Mouse (Mus musculus): ENCODE measurements at regions not wholly inside any gene's neighbourhood (a gene's known extent, or its start where the extent isn't known, plus 50 kb on each side); places are given as distances from the start of the nearest gene placed in this dataset.

DNA sequence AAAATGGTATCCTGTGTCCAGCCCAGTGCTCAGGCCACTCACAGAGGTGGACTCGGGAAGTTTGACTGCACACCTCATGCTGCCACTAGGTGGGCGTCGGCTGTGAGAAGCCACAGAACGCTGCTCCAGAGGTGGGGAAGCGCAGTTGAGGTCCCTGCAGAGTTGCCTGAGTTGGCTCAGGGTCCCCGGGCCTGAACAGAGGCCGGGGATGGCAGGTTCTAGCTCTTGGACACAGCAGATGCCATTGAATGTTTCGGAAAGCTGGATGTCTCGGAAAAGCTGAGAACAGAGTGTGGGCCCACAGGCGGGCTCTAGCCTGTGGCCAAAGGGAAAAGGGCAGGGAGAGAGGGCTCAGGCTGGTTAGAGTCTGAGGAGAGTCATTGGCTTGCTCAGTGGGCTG lies 273.2 kb upstream of the Far2 start:
- Histone ChIP-seq H3K4me1 (ENCODE audit: control insufficient read depth, insufficient read depth, low read length) (no peaks in the 10 kb centered on the region), H3K27me3 (ENCODE audit: control insufficient read depth, insufficient read depth, low read length) (no peaks in the 10 kb centered on the region), H3K4me3 (ENCODE audit: control insufficient read depth, low read depth, low read length) (no peak overlapping the region), H3K27ac (ENCODE audit: control insufficient read depth, insufficient read depth, low read depth, low read length) (no peak overlapping the region), H3K36me3 (ENCODE audit: control insufficient read depth, insufficient read depth, low read length) (no peaks in the 10 kb centered on the region)
- no peak for TF ChIP-seq POLR2A (IDR thresholded peaks at IDR 0.05; ENCODE audit: control insufficient read depth, low read depth, low read length)
- no peak for TF ChIP-seq CTCF (IDR thresholded peaks at IDR 0.05; ENCODE audit: control insufficient read depth, insufficient read depth, insufficient replicate concordance, low read depth, low read length)

DNA sequence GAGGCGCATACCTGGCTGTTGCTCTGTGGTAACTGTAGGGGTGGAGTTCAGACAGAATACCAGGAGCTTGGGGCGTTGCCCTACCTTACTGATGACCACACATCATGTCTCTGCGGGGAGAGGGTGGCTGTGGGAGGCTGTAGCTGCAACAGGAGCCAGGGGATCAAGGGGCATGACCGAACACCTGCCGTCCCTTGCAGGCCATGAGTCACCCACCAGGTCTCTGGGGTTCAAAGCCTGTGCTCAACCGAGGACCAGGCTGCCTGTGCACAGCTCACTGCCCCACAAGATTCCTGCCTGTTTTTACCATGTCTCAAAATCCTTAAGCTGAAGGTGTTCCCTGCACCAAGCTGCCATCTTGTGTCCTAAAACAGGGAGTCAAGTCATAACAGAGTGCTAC lies 272.4 kb upstream of the Far2 start:
- no peak for TF ChIP-seq POLR2A (IDR thresholded peaks at IDR 0.05; ENCODE audit: control insufficient read depth, low read depth, low read length)
- no peak for TF ChIP-seq CTCF (IDR thresholded peaks at IDR 0.05; ENCODE audit: control insufficient read depth, insufficient read depth, insufficient replicate concordance, low read depth, low read length)
- Histone ChIP-seq H3K27ac (ENCODE audit: control insufficient read depth, insufficient read depth, low read depth, low read length) (no peak overlapping the region), H3K4me3 (ENCODE audit: control insufficient read depth, low read depth, low read length) (no peak overlapping the region), H3K27me3 (ENCODE audit: control insufficient read depth, insufficient read depth, low read length) (no peaks in the 10 kb centered on the region), H3K4me1 (ENCODE audit: control insufficient read depth, insufficient read depth, low read length) (no peaks in the 10 kb centered on the region), H3K36me3 (ENCODE audit: control insufficient read depth, insufficient read depth, low read length) (no peaks in the 10 kb centered on the region)

DNA sequence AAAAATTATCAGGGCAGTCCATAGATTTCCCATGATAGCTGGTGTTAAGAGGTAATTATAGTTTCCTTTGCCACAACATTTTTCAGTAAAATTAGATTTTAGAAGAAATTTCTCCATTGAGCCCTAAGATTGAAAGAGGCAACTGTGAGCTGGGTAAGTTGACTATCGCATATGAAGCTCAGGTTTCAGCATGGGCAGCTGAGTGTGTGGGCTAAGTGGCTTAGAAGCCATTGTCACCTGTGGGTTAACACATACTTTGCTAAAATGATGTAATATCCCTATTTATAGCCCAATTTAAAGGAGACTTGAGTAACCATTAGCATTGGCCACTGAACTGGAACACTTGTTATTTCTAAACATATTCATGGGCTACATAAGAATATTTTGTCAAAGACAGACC lies 267.6 kb upstream of the Far2 start:
- H3K27ac ChIP-seq (ENCODE audit: control insufficient read depth, insufficient read depth, low read depth, low read length): no peak overlapping the region
- no peak overlapping the region for H3K4me3 ChIP-seq (ENCODE audit: control insufficient read depth, low read depth, low read length)
- no peaks in the 10 kb centered on the region for H3K27me3 ChIP-seq (ENCODE audit: control insufficient read depth, insufficient read depth, low read length)
- TF ChIP-seq CTCF (IDR thresholded peaks at IDR 0.05; ENCODE audit: control insufficient read depth, insufficient read depth, insufficient replicate concordance, low read depth, low read length) (no peak), POLR2A (IDR thresholded peaks at IDR 0.05; ENCODE audit: control insufficient read depth, low read depth, low read length) (no peak)
- H3K36me3 ChIP-seq (ENCODE audit: control insufficient read depth, insufficient read depth, low read length): no peaks in the 10 kb centered on the region
- H3K4me1 ChIP-seq (ENCODE audit: control insufficient read depth, insufficient read depth, low read length): no peaks in the 10 kb centered on the region

DNA sequence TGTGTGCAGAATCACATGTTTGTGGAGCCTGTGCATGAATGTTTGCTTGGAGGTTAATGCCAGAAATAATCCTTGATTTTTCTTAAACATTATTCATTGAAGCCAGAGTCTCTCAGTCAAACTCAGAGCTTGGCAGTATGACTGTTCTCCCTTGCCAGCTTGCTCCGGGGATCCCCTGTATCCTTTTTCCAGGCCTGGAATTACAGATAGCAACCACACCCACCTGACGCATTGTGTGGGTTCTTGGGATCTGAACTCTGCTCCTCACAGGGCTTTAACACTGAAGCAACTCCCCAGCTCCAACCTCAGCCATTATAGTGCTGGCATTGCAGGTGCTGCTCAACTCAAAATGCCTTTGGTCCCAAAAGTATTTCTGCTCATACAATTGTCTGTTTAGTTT lies 262.8 kb upstream of the Far2 start:
- no peak overlapping the region for H3K4me3 ChIP-seq (ENCODE audit: control insufficient read depth, low read depth, low read length)
- H3K4me1 ChIP-seq (ENCODE audit: control insufficient read depth, insufficient read depth, low read length): no peaks in the 10 kb centered on the region
- no peaks in the 10 kb centered on the region for H3K36me3 ChIP-seq (ENCODE audit: control insufficient read depth, insufficient read depth, low read length)
- no peaks in the 10 kb centered on the region for H3K27me3 ChIP-seq (ENCODE audit: control insufficient read depth, insufficient read depth, low read length)
- H3K27ac ChIP-seq (ENCODE audit: control insufficient read depth, insufficient read depth, low read depth, low read length): no peak overlapping the region
- no peak for TF ChIP-seq CTCF (IDR thresholded peaks at IDR 0.05; ENCODE audit: control insufficient read depth, insufficient read depth, insufficient replicate concordance, low read depth, low read length)
- no peak for TF ChIP-seq POLR2A (IDR thresholded peaks at IDR 0.05; ENCODE audit: control insufficient read depth, low read depth, low read length)

DNA sequence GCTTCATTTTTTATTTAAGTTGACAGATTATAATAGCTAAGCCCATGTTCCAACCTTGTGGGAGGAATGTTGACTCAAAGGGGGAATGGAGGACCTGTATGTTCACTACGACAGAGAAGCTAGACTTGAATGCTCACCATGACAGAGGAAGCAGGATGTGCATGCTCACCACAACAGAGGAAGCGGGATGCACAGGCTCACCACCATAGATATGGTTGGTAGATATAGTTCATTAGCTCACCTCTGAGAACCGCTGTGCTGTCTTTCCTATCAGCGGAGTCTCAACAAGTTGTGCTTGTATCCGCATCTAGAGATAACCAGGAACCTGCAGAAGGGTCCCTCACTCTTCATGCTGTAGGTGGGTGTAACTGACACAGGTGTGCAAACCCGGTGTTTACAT lies 262.2 kb upstream of the Far2 start:
- no peaks in the 10 kb centered on the region for H3K27me3 ChIP-seq (ENCODE audit: control insufficient read depth, insufficient read depth, low read length)
- no peak for TF ChIP-seq POLR2A (IDR thresholded peaks at IDR 0.05; ENCODE audit: control insufficient read depth, low read depth, low read length)
- H3K27ac ChIP-seq (ENCODE audit: control insufficient read depth, insufficient read depth, low read depth, low read length): no peak overlapping the region
- no peak overlapping the region for H3K4me3 ChIP-seq (ENCODE audit: control insufficient read depth, low read depth, low read length)
- no peaks in the 10 kb centered on the region for H3K36me3 ChIP-seq (ENCODE audit: control insufficient read depth, insufficient read depth, low read length)
- no peaks in the 10 kb centered on the region for H3K4me1 ChIP-seq (ENCODE audit: control insufficient read depth, insufficient read depth, low read length)

DNA sequence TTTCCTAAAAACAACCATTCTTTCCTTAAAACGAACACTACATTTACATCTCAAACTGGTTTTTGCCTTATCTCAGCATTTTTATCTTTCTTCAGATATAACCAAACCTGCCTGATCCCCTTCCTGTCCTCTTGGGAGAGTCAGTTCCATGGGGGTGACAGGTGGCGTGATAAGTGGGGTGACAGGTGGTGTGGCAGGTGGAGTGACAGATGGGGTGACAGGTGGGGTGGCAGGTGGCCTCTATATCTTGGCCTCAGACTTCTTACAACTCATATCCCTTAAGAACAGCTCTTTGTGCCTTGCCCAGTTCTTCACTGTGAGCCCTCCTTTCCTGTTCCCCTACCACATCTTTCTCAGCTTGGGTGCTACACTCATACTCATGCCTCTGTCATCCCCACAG lies 259.0 kb upstream of the Far2 start:
- no peaks in the 10 kb centered on the region for H3K27me3 ChIP-seq (ENCODE audit: control insufficient read depth, insufficient read depth, low read length)
- H3K4me3 ChIP-seq (ENCODE audit: control insufficient read depth, low read depth, low read length): no peak overlapping the region
- TF ChIP-seq CTCF (IDR thresholded peaks at IDR 0.05; ENCODE audit: control insufficient read depth, insufficient read depth, insufficient replicate concordance, low read depth, low read length): no peak
- no peak for TF ChIP-seq POLR2A (IDR thresholded peaks at IDR 0.05; ENCODE audit: control insufficient read depth, low read depth, low read length)
- no peaks in the 10 kb centered on the region for H3K36me3 ChIP-seq (ENCODE audit: control insufficient read depth, insufficient read depth, low read length)
- H3K27ac ChIP-seq (ENCODE audit: control insufficient read depth, insufficient read depth, low read depth, low read length): no peak overlapping the region
- no peaks in the 10 kb centered on the region for H3K4me1 ChIP-seq (ENCODE audit: control insufficient read depth, insufficient read depth, low read length)

DNA sequence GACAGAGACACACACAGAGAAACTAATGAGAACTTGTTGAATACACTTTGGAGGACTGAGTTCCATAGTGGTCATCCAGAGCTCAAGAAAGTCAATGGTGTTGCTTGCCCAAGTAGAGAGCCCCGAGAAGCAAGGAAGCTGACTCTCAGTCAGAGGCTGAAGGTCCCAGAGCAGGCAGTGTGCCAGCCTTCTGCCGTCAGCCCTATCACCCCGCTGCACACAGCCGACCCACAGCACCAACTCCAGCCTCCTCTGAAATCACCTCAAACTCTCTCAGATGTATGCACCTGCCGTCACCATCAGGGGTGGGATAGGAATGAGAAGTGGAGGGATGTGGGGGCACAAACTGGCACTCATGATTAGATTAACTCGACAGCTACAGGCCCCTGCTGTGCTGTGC lies 257.9 kb upstream of the Far2 start:
- Histone ChIP-seq H3K4me3 (ENCODE audit: control insufficient read depth, low read depth, low read length) (no peak overlapping the region), H3K36me3 (ENCODE audit: control insufficient read depth, insufficient read depth, low read length) (no peaks in the 10 kb centered on the region), H3K4me1 (ENCODE audit: control insufficient read depth, insufficient read depth, low read length) (no peaks in the 10 kb centered on the region), H3K27me3 (ENCODE audit: control insufficient read depth, insufficient read depth, low read length) (no peaks in the 10 kb centered on the region), H3K27ac (ENCODE audit: control insufficient read depth, insufficient read depth, low read depth, low read length) (no peak overlapping the region)
- TF ChIP-seq CTCF (IDR thresholded peaks at IDR 0.05; ENCODE audit: control insufficient read depth, insufficient read depth, insufficient replicate concordance, low read depth, low read length) (no peak), POLR2A (IDR thresholded peaks at IDR 0.05; ENCODE audit: control insufficient read depth, low read depth, low read length) (no peak)

DNA sequence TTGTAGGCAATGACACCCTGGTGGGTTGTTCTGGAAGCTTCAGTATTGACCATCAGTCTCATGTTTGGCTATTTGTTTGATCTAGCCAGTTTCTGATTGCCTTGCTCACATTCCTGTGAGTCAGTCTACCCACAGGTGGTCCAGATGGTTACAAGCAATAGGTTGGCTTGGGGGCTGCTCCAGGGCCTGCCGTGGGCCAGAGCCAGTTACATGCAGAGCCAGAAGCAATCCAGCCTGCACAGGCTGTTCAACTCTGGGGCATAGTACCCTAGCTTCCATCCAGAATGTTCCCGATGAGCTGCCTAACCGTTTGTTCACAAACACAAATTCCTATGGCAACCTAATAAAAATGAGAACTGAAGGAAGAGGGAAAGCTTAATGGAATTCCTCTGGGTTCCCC lies 253.2 kb upstream of the Far2 start:
- Histone ChIP-seq H3K27ac (ENCODE audit: control insufficient read depth, insufficient read depth, low read depth, low read length) (no peak overlapping the region), H3K27me3 (ENCODE audit: control insufficient read depth, insufficient read depth, low read length) (no peaks in the 10 kb centered on the region), H3K4me3 (ENCODE audit: control insufficient read depth, low read depth, low read length) (no peak overlapping the region), H3K36me3 (ENCODE audit: control insufficient read depth, insufficient read depth, low read length) (no peaks in the 10 kb centered on the region), H3K4me1 (ENCODE audit: control insufficient read depth, insufficient read depth, low read length) (no peaks in the 10 kb centered on the region)
- no peak for TF ChIP-seq POLR2A (IDR thresholded peaks at IDR 0.05; ENCODE audit: control insufficient read depth, low read depth, low read length)
- TF ChIP-seq CTCF (IDR thresholded peaks at IDR 0.05; ENCODE audit: control insufficient read depth, insufficient read depth, insufficient replicate concordance, low read depth, low read length): no peak
